Mouse (Mus musculus) midbrain, postnatal 0 days (tissue): ENCODE data around the gene Otud3. TPM values are rescaled to one million over a fixed set of nuclear protein-coding genes. Genes with fewer than 3 reads are reported as not detected.
A peak's percentile ranks its signal among the peaks of the same experiment; 100 is the strongest.

ENCODE experiments used
- ATAC-seq: fragments of 200-750 bp; cut with Nextera tagmentation; 2 replicates; pipeline ENCODE4 v1.8.0; 2017; ENCODE audit warnings: moderate number of reproducible peaks, mild to moderate bottlenecking, moderate TSS enrichment, moderate library complexity; ENCODE audit not compliant: low FRiP score
- DNase-seq: peaks from one replicate; pipeline ENCODE4 v3.0.0-alpha.2; 2015; ENCODE audit warnings: low spot score
- H3K27ac ChIP-seq: fragments of 300-500 bp; sonication (generic); 2 replicates; pipeline ENCODE4 v1.5.1; 2014; ENCODE audit warnings: low read depth, mild to moderate bottlenecking, low read length, mixed read lengths
- H3K27me3 ChIP-seq: fragments of 300-500 bp; sonication (generic); 2 replicates; pipeline ENCODE4 v1.6.1; 2014; ENCODE audit warnings: low read length, control low read depth, mixed read lengths; ENCODE audit not compliant: insufficient read depth
- H3K36me3 ChIP-seq: fragments of 300-500 bp; sonication (generic); 2 replicates; pipeline ENCODE4 v1.6.1; 2014; ENCODE audit warnings: low read length, control low read depth, mixed read lengths; ENCODE audit not compliant: insufficient read depth
- H3K4me1 ChIP-seq: fragments of 300-500 bp; sonication (generic); 2 replicates; pipeline ENCODE4 v1.6.1; 2014; ENCODE audit warnings: mild to moderate bottlenecking, control low read depth, antibody characterized with exemption, low read length, mixed read lengths; ENCODE audit not compliant: insufficient read depth
- H3K4me2 ChIP-seq: fragments of 300-500 bp; sonication (generic); 2 replicates; pipeline ENCODE4 v1.6.1; 2014; ENCODE audit warnings: low read depth, mild to moderate bottlenecking, low read length, mixed read lengths; ENCODE audit not compliant: poor library complexity, severe bottlenecking
- H3K4me3 ChIP-seq: fragments of 300-500 bp; sonication (generic); 2 replicates; pipeline ENCODE4 v1.5.1; 2014; ENCODE audit warnings: low read depth, mild to moderate bottlenecking, low read length, moderate library complexity
- H3K9ac ChIP-seq: fragments of 300-500 bp; sonication (generic); replicated peaks from 2 replicates; pipeline ENCODE4 v1.6.1; 2014; ENCODE audit warnings: mild to moderate bottlenecking, low read length, moderate library complexity, mixed read lengths; ENCODE audit not compliant: poor library complexity, severe bottlenecking
- H3K9me3 ChIP-seq: fragments of 300-500 bp; sonication (generic); 2 replicates; pipeline ENCODE4 v1.6.1; 2016; ENCODE audit warnings: low read length, control low read depth
- CTCF ChIP-seq: IDR thresholded peaks from 2 replicates; pipeline ENCODE4 v1.5.1; 2016; ENCODE audit warnings: antibody characterized with exemption, mild to moderate bottlenecking
- WGBS: fragments of 180-500 bp; shearing (Covaris S2); extraction: QIAGEN DNeasy Blood & Tissue Kit; methylation state at CpG from one replicate; pipeline ENCODE4 v1.1.7; 2014; 5-methylcytosine and 5-hydroxymethylcytosine counted together
- polyA plus RNA-seq: library from polyadenylated mRNA; unstranded; fragments of >200 nt; fragmentation: Nextera tagmentation; extraction: Ambion mirVana; gene quantifications from 2 replicates; pipeline ENCODE4 v1.2.1, GENCODE M21; 2015
- total RNA-seq: library from RNA; depleted of rRNA; stranded (reverse); fragments of >200 nt; gene quantifications from 2 replicates; pipeline ENCODE4 v1.2.3, GENCODE M21; 2014; rRNA removed

Otud3 gene
- 8.5 and 9.0 TPM in 2 replicates for total RNA-seq
- 3.1 and 3.8 TPM in 2 replicates for polyA plus RNA-seq

DNA sequence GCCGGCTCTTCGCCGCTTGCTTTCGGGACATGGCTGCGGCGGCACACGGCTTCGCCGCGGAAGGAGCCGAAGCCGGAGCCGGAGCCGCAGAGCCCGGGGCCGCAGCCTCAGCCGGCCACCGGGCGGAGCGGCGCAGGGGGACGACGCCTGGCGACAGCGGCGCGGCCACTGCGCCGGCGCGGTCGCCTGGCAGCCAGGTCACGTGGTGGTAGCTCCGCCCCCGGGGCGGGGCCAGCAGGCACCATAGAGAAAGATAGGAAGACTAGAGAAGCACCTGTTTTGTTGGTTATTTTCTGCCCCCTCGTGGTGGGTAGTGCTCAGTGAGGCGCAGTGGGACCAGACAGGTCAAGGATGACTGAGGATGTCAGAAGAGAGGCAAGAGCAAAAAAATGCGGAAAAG, at the start of gene Otud3:
Otud3 (minus strand) TSS at position 149 of the 400 bp plus-strand sequence.
- WGBS: 1% methylated on average over 39 of the region's 39 CpGs
- Histone ChIP-seq H3K9ac (peak within 1 kb of the TSS; percentile 83), H3K4me3 (peak within 1 kb of the TSS; percentile 83), H3K27me3 (no peaks in the 10 kb centered on the region), H3K36me3 (0 out of 2 replicates have a peak, but pooled peaks cover 3% of the 10 kb centered on the region), H3K27ac (peak within 1 kb of the TSS; percentile 73; the same call in 1 of the 2 replicates), H3K9me3 (no peaks in the 10 kb centered on the region), H3K4me1 (peaks cover 10% of the 10 kb centered on the region; the same call in 1 of the 2 replicates), H3K4me2 (peak within 1 kb of the TSS; percentile 86)
- ATAC-seq (peak; percentile 91), DNase-seq (peak; percentile 97)
- peak; percentile 86 for TF ChIP-seq CTCF

DNA sequence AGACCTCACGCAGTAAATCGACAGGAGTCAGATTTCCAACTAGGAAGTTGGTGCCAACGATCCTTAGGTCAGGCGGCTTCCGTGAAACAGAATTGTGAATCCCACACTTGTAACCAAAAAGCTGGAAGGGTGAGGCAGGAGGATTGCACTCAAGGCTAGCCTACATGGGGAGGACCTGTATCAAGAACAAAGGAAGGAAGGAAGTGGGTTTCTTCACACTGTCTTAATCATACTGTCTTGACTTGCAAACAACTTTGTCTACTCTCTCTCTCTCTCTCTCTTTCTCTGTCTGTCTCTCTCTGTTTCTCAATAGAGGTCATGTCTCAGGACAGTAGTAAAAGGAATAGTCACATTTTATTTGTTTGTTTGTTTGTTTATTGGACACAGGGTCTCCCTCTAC, 49.0 kb upstream of the Otud3 start:
- ATAC-seq: no peak
- WGBS: 90% methylated on average over 5 of the region's 5 CpGs
- Histone ChIP-seq H3K36me3 (no peaks in the 10 kb centered on the region), H3K9me3 (no peaks in the 10 kb centered on the region), H3K4me3 (no peak overlapping the region), H3K27ac (no peak overlapping the region), H3K4me1 (no peaks in the 10 kb centered on the region), H3K27me3 (no peaks in the 10 kb centered on the region), H3K4me2 (no peak overlapping the region), H3K9ac (no peak overlapping the region)
- no peak for TF ChIP-seq CTCF
- no peak for DNase-seq

DNA sequence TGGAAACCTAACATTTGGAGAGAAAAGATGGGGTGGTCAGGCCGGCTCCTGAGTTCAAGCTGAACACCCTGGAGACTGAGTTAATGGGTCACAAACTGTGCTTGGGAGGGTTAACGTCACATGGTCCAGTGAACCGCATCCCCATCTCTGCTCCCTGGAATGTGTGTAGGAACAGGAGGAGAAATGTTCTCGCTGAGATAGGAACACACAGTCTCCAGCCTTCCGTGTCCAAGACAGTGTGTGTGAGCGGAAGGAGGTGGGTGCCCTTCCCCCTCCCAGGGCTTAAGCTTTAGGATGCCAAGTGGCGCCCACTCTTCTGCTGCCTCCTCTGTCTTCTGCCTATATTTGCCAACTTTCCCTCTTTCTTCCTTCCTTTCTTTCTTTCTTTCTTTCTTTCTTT, 46.2 kb upstream of the Otud3 start:
- H3K36me3 ChIP-seq: no peaks in the 10 kb centered on the region
- no peaks in the 10 kb centered on the region for H3K9me3 ChIP-seq
- DNase-seq: no peak
- TF ChIP-seq CTCF: no peak
- H3K4me1 ChIP-seq: no peaks in the 10 kb centered on the region
- H3K27me3 ChIP-seq: no peaks in the 10 kb centered on the region
- no peak for ATAC-seq
- H3K9ac ChIP-seq: no peak overlapping the region
- WGBS: 56% methylated on average over 7 of the region's 7 CpGs
- no peak overlapping the region for H3K4me3 ChIP-seq
- no peak overlapping the region for H3K27ac ChIP-seq
- H3K4me2 ChIP-seq: no peak overlapping the region

DNA sequence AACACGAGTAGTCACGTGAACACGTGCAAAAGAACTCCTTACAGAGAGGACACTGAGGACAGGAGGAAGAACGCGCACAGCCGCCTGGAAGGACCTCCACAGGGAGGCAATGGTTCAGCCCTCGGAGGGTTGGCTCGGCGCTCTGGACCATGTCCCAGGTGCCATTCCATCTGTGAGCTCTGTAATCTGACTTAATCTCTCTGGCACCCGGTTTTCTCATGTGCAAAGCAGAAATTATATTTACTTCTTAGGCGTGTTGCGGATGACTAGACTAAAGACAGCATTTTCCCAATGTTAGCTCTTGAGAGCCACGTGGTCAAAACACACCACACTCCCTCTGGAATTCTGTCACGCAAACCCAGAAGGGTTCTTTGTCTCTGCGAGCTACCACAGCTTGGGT, 45.4 kb upstream of the Otud3 start:
- H3K4me2 ChIP-seq: no peak overlapping the region
- DNase-seq: no peak
- no peak for TF ChIP-seq CTCF
- H3K4me3 ChIP-seq: no peak overlapping the region
- ATAC-seq: no peak
- H3K4me1 ChIP-seq: no peaks in the 10 kb centered on the region
- 83% methylated on average over 15 of the region's 15 CpGs for WGBS
- no peaks in the 10 kb centered on the region for H3K36me3 ChIP-seq
- H3K9me3 ChIP-seq: no peaks in the 10 kb centered on the region
- no peak overlapping the region for H3K27ac ChIP-seq
- H3K9ac ChIP-seq: no peak overlapping the region
- H3K27me3 ChIP-seq: no peaks in the 10 kb centered on the region

DNA sequence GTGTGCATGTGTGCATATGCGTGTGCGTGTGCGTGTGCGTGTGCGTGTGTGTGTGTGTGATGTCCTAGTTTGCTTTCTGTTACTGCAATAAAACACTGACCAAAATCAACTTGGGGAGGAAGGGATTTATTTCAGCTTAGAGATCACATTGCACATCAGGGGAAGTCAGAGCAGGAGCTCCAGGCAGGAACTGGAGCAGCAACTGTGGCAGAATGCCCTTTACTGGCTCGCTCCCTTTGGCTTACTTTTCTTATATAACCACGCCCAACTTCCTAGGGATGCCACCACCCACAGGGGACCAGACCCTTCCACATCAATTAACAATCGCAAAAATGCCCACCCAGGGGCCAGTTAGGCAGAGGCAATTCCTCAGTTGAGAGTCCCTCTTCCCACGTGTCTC, 44.9 kb upstream of the Otud3 start:
- DNase-seq: no peak
- H3K9me3 ChIP-seq: no peaks in the 10 kb centered on the region
- no peak overlapping the region for H3K9ac ChIP-seq
- no peak overlapping the region for H3K4me3 ChIP-seq
- H3K27ac ChIP-seq: no peak overlapping the region
- no peaks in the 10 kb centered on the region for H3K27me3 ChIP-seq
- H3K36me3 ChIP-seq: no peaks in the 10 kb centered on the region
- no peaks in the 10 kb centered on the region for H3K4me1 ChIP-seq
- WGBS: 87% methylated on average over 9 of the region's 9 CpGs
- no peak for ATAC-seq
- no peak for TF ChIP-seq CTCF
- no peak overlapping the region for H3K4me2 ChIP-seq

DNA sequence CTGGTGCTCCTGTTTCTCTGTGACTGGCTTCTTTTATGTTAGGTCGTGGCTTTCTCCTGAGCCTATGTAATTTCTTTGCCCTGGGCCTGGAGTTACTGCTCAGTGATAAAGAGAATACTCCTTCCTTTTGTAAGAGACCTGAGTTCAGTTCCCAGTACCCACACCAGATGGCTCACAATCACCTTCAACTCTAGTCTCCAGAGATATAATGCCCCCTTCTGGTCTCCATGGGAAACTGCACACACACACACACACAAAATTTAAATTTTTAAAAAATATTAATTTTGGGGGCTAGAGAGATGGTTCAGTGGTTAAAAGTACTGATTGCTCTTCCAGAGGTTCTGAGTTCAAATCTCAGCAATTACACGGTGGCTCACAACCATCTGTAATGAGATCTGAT, 34.5 kb upstream of the Otud3 start:
- 83% methylated on average over 2 of the region's 2 CpGs for WGBS
- no peak for DNase-seq
- ATAC-seq: no peak

More for the DNA sequence above, 34.5 kb upstream of the Otud3 start:
- peak; percentile 17; the same call in 1 of the 2 replicates for TF ChIP-seq CTCF
- Histone ChIP-seq H3K4me3 (no peak overlapping the region), H3K27me3 (no peaks in the 10 kb centered on the region), H3K9ac (no peak overlapping the region), H3K9me3 (no peaks in the 10 kb centered on the region), H3K4me2 (no peak overlapping the region), H3K36me3 (no peaks in the 10 kb centered on the region), H3K27ac (no peak overlapping the region), H3K4me1 (no peaks in the 10 kb centered on the region)
